Mouse (Mus musculus): ENCODE results near the gene Stk38l. TPM values are rescaled to one million over a fixed set of nuclear protein-coding genes. Genes with fewer than 3 reads are reported as not detected.

The Stk38l gene
- total and polyA plus RNA-seq, 2 experiments from 2014 or later = 5.0 to 12.3 TPM

DNA sequence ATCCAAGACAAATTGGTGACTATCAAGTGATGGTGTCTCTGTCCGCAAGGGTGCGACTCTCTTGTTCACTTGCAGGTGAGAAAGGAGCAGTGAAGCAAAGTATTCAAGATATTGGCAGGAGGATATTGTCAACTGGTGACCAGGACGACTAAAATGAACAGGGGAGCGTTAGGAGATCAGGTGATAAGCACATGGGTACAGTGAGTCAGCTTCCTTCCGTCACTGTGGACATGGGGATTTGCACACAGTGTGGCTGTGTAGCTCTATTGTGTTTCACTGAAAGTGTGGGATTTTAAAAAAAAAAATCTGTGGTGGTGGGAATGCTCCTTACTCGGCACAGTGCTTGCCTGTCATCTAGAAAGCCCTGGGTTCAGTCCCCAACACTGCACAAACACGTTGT lies 36.8 kb upstream of the Stk38l start:
- H3K27me3 ChIP-seq (ENCODE audit: insufficient read depth, low read length) = no peaks in the 10 kb centered on the region
- no peaks in the 10 kb centered on the region for H3K36me3 ChIP-seq (ENCODE audit: insufficient read depth, low read length)
- no peak overlapping the region for H3K4me3 ChIP-seq (ENCODE audit: low read length)
- 88% methylated on average over 7 of the region's 7 CpGs for WGBS
- no peak overlapping the region for H3K27ac ChIP-seq
- no peak for TF ChIP-seq CTCF (IDR thresholded peaks at IDR 0.05; ENCODE audit: low read depth)
- no peaks in the 10 kb centered on the region for H3K9me3 ChIP-seq (ENCODE audit: low read length)
- no peak for ATAC-seq
- no peak overlapping the region for H3K9ac ChIP-seq (replicated peaks; ENCODE audit: low read length)
- no peak for DNase-seq (ENCODE audit: low spot score)
- no peak overlapping the region for H3K4me2 ChIP-seq (ENCODE audit: low read depth, low read length)
- H3K4me1 ChIP-seq (ENCODE audit: insufficient read depth, low read length) = no peaks in the 10 kb centered on the region

DNA sequence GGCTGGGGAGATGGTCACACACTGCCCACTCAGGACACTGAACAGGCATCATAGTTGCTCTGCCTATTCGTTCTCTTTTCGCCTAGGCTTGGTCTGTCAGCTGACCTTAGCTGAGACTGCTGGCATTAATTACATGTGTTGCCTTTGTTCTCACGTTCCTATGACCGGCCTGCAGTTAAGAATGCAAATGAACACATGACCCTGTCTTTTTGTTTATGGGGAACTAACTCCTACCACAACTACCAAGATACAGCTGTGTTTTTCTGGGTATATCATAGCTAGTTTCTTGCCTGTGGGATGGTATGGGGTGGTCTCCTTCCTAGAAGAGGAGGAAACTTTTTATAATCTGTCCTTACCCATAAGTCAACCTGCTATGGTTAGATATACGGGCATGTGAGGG lies 35.9 kb upstream of the Stk38l start:
- ATAC-seq (no peak), DNase-seq (ENCODE audit: low spot score) (no peak)
- no peaks in the 10 kb centered on the region for H3K4me1 ChIP-seq (ENCODE audit: insufficient read depth, low read length)
- H3K27me3 ChIP-seq (ENCODE audit: insufficient read depth, low read length) = no peaks in the 10 kb centered on the region
- no peak overlapping the region for H3K9ac ChIP-seq (replicated peaks; ENCODE audit: low read length)
- H3K4me3 ChIP-seq (ENCODE audit: low read length) = no peak overlapping the region
- H3K36me3 ChIP-seq (ENCODE audit: insufficient read depth, low read length) = no peaks in the 10 kb centered on the region
- WGBS = 75% methylated on average over 5 of the region's 5 CpGs
- no peak overlapping the region for H3K4me2 ChIP-seq (ENCODE audit: low read depth, low read length)
- TF ChIP-seq CTCF (IDR thresholded peaks at IDR 0.05; ENCODE audit: low read depth) = no peak
- H3K27ac ChIP-seq = no peak overlapping the region
- H3K9me3 ChIP-seq (ENCODE audit: low read length) = no peaks in the 10 kb centered on the region

DNA sequence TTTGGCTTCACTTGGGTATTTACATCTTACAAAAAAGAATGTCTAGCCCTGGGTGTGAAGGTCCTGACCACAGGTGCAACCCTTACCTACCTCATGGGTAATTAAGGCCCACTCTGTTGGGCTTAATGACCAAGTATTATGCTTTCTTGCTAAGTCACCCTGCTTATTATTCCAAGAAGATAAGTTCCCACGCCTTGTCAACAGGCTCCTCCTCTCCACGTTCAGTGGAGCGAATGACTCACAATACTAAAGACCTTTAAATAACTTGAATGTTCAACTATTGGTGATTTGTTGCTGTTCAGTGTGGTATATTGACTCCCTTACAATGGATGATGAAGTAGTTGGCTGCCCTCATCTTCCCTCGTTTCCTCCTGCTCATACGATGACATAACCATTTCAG lies 27.0 kb upstream of the Stk38l start:
- Histone ChIP-seq H3K9me3 (ENCODE audit: low read length) (no peaks in the 10 kb centered on the region), H3K4me3 (ENCODE audit: low read length) (no peak overlapping the region), H3K27me3 (ENCODE audit: insufficient read depth, low read length) (no peaks in the 10 kb centered on the region), H3K4me2 (ENCODE audit: low read depth, low read length) (no peak overlapping the region), H3K27ac (no peak overlapping the region), H3K9ac (replicated peaks; ENCODE audit: low read length) (no peak overlapping the region), H3K4me1 (ENCODE audit: insufficient read depth, low read length) (no peaks in the 10 kb centered on the region), H3K36me3 (ENCODE audit: insufficient read depth, low read length) (no peaks in the 10 kb centered on the region)
- no peak for TF ChIP-seq CTCF (IDR thresholded peaks at IDR 0.05; ENCODE audit: low read depth)
- ATAC-seq (no peak), DNase-seq (ENCODE audit: low spot score) (no peak)
- 54% methylated on average over 5 of the region's 5 CpGs for WGBS

- no peak overlapping the region for H3K27ac ChIP-seq
- TF ChIP-seq CTCF (IDR thresholded peaks at IDR 0.05; ENCODE audit: low read depth) = no peak
- ATAC-seq = no peak
- 88% methylated on average over 4 of the region's 4 CpGs for WGBS
- H3K9me3 ChIP-seq (ENCODE audit: low read length) = no peaks in the 10 kb centered on the region
- no peaks in the 10 kb centered on the region for H3K27me3 ChIP-seq (ENCODE audit: insufficient read depth, low read length)
- no peak overlapping the region for H3K4me3 ChIP-seq (ENCODE audit: low read length)
- H3K9ac ChIP-seq (replicated peaks; ENCODE audit: low read length) = no peak overlapping the region
- no peaks in the 10 kb centered on the region for H3K36me3 ChIP-seq (ENCODE audit: insufficient read depth, low read length)
- no peaks in the 10 kb centered on the region for H3K4me1 ChIP-seq (ENCODE audit: insufficient read depth, low read length)
- no peak overlapping the region for H3K4me2 ChIP-seq (ENCODE audit: low read depth, low read length)
- DNase-seq (ENCODE audit: low spot score) = no peak
Measured at GRCm38 (mm10) chr6:146698376-146698775, 26.4 kb upstream of the Stk38l start.

DNA sequence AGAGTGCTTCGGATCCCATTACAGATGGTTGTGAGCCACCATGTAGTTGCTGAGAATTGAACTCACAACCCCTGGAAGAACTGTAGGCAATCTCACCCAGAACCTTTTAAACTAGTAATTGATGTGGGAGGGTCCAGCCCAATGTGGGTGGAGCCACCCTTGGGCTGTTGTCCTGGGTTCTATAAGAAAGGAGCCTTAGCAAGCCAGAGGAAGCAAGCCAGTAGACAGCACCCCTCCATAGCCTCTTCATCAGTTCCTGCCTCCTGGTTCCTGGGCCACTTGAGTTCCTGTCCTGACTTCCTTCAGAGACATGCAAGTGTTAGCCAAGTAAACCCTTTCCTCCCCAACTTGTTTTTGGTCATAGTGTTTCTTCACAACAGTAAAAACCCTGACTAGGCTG lies 24.3 kb upstream of the Stk38l start:
- 89% methylated on average over 1 of the region's 1 CpGs for WGBS
- H3K36me3 ChIP-seq (ENCODE audit: insufficient read depth, low read length) = no peaks in the 10 kb centered on the region

DNA sequence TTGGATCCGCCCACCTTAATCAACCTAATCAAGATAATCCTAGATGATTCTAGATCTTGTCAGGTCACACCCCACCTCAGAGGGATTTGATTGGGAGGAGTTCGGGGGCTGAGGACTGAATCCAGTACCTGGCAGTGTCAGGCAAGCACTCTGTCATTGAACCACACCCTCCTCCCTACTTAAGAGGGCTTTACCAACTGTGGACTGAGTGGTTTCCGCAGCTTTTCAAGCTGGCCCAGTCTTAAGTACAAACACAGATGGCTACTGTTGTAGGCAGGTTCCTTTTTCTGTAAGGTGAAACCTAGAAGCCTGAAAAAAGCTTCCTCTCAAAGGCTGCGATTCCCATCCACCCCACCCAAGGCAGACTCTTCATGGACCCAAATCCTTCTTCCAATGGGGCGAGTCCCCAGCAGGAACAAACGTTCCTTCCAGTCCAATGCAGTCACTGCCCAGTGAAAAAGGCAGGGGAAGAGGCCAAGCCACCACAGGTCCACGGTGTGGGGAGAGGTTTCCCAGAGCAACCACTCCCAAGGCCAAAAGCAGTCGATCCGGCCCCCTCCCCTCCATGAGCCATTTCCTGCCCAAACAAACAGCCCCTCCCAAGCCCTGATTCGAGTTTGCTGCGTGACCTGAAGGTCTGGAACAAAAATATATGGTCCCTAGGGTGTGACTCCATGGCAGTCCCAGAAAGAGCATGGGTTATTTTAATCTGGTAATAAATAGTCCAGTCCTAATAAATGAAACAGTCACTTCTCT lies 22.5 kb upstream of the Stk38l start:
- TF ChIP-seq CTCF (IDR thresholded peaks at IDR 0.05; ENCODE audit: low read depth) = no peak
- ATAC-seq = no peak

More for the DNA sequence above, 24.3 kb upstream of the Stk38l start:
- DNase-seq (ENCODE audit: low spot score) (no peak), ATAC-seq (no peak)
- no peaks in the 10 kb centered on the region for H3K27me3 ChIP-seq (ENCODE audit: insufficient read depth, low read length)
- no peaks in the 10 kb centered on the region for H3K9me3 ChIP-seq (ENCODE audit: low read length)
- no peak overlapping the region for H3K4me3 ChIP-seq (ENCODE audit: low read length)
- TF ChIP-seq CTCF (IDR thresholded peaks at IDR 0.05; ENCODE audit: low read depth) = no peak
- H3K9ac ChIP-seq (replicated peaks; ENCODE audit: low read length) = no peak overlapping the region
- no peak overlapping the region for H3K4me2 ChIP-seq (ENCODE audit: low read depth, low read length)
- no peak overlapping the region for H3K27ac ChIP-seq
- H3K4me1 ChIP-seq (ENCODE audit: insufficient read depth, low read length) = no peaks in the 10 kb centered on the region

DNA sequence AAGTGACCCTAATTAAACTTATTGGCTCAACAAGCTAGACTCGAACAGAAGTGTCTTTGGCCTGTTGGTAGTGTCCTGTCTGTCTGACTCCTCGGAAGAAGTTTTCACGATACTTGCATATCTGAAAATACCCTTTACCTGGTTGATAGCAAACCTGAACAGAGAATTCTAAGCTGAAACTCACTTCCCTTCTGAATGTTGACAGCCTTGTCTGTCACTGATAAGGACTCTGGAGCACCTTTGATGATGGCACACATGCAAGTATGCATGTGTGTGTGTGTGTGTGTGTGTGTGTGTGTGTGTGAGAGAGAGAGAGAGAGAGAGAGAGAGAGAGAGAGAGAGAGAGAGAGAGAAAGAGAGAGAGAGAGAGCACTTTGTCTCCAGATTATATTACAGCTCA lies 21.4 kb upstream of the Stk38l start:
- H3K27me3 ChIP-seq (ENCODE audit: insufficient read depth, low read length) = no peaks in the 10 kb centered on the region
- H3K4me1 ChIP-seq (ENCODE audit: insufficient read depth, low read length) = no peaks in the 10 kb centered on the region
- no peak overlapping the region for H3K4me3 ChIP-seq (ENCODE audit: low read length)
- H3K9me3 ChIP-seq (ENCODE audit: low read length) = no peaks in the 10 kb centered on the region
- DNase-seq (ENCODE audit: low spot score) = no peak
- ATAC-seq = no peak
- TF ChIP-seq CTCF (IDR thresholded peaks at IDR 0.05; ENCODE audit: low read depth) = no peak
- WGBS = 87% methylated on average over 3 of the region's 3 CpGs
- no peak overlapping the region for H3K9ac ChIP-seq (replicated peaks; ENCODE audit: low read length)
- no peaks in the 10 kb centered on the region for H3K36me3 ChIP-seq (ENCODE audit: insufficient read depth, low read length)
- H3K4me2 ChIP-seq (ENCODE audit: low read depth, low read length) = no peak overlapping the region
- no peak overlapping the region for H3K27ac ChIP-seq

More for the DNA sequence above, 22.5 kb upstream of the Stk38l start:
- Histone ChIP-seq H3K27me3 (ENCODE audit: insufficient read depth, low read length) (no peaks in the 10 kb centered on the region), H3K36me3 (ENCODE audit: insufficient read depth, low read length) (no peaks in the 10 kb centered on the region), H3K9ac (replicated peaks; ENCODE audit: low read length) (no peak overlapping the region), H3K4me2 (ENCODE audit: low read depth, low read length) (no peak overlapping the region), H3K9me3 (ENCODE audit: low read length) (no peaks in the 10 kb centered on the region), H3K27ac (no peak overlapping the region), H3K4me3 (ENCODE audit: low read length) (no peak overlapping the region), H3K4me1 (ENCODE audit: insufficient read depth, low read length) (no peaks in the 10 kb centered on the region)
- 66% methylated on average over 11 of the region's 11 CpGs for WGBS
- no peak for DNase-seq (ENCODE audit: low spot score)
